Mouse (Mus musculus) gastrocnemius, adult 2 months (tissue): Measurements from ENCODE around the gene Vkorc1l1. TPM values are rescaled to one million over a fixed set of nuclear protein-coding genes. Genes with fewer than 3 reads are reported as not detected.
"Not testable (repeated sequence)": the region's sequence is repeated elsewhere in the genome, so short reads cannot be mapped to it uniquely, and the experiment has no call there.

ENCODE experiments used
- DNase-seq: peaks from one replicate; pipeline ENCODE4 v3.0.0; 2022
- H3K27ac ChIP-seq: fragments of 200-600 bp; 2 replicates; pipeline ENCODE4 v1.8.1; 2022; ENCODE audit warnings: mild to moderate bottlenecking
- H3K4me3 ChIP-seq: fragments of 200-600 bp; 2 replicates; pipeline ENCODE4 v1.8.1; 2022; ENCODE audit warnings: mild to moderate bottlenecking, moderate library complexity
- CTCF ChIP-seq: fragments of 200-600 bp; IDR thresholded peaks from 2 replicates; pipeline ENCODE4 v1.8.1; 2022; ENCODE audit warnings: antibody characterized with exemption, mild to moderate bottlenecking, moderate library complexity
- intact Hi-C: fragments of 180-260 bp; cut with DNase I; formaldehyde crosslinking; loops from one replicate; pipeline ENCODE4 v1.15.1; 2025
- long read RNA-seq, 2 experiments: library from polyadenylated mRNA; stranded (forward); transcript quantifications; one replicate each; pipeline ENCODE4 v2.0.0; 2021
- total RNA-seq, 2 experiments: library from RNA; stranded (reverse); gene quantifications; 2 replicates each; pipeline ENCODE4 v1.2.3; 2021

Gene Vkorc1l1
- total RNA-seq, result 10 to 100 TPM; 21.4 to 22.9 TPM
- long read RNA-seq, experiment 1, full-length matches to known transcripts, result 34 of 39 reads
- long read RNA-seq, experiment 1, partial matches to known transcripts, result 0 of 39 reads
- long read RNA-seq, experiment 1, other reads (novel, unspliced or antisense), result 5 of 39 reads
- long read RNA-seq, experiment 2, full-length matches to known transcripts, result 40 of 48 reads
- long read RNA-seq, experiment 2, partial matches to known transcripts, result 0 of 48 reads
- long read RNA-seq, experiment 2, other reads (novel, unspliced or antisense), result 8 of 48 reads

GRCm38 (mm10) chr5:129941495-129942045 lies at the start of gene Vkorc1l1:
TSS of gene Vkorc1l1 (plus strand) at chr5:129941970.
- TF ChIP-seq CTCF, result no peak
- DNase-seq, result peak; percentile 99
- intact Hi-C loops, result no loop called here

GRCm38 (mm10) chr5:129895198-129896088 lies 46.3 kb upstream of the Vkorc1l1 start, which contains the start of gene Zbed5:
TSS of gene Zbed5 (plus strand) at chr5:129895723.
- peak; percentile 89 for DNase-seq
- intact Hi-C loops, result loop anchor here (5.0 kb wide), 1 partner anchor 42 kb away; no protein-coding TSS in a partner anchor
- H3K4me3 ChIP-seq, result peak within 1 kb of the TSS; percentile 87
- H3K27ac ChIP-seq, result peak within 1 kb of the TSS; percentile 64
- no peak for TF ChIP-seq CTCF

More at GRCm38 (mm10) chr5:129941495-129942045, at the start of gene Vkorc1l1:
- Histone ChIP-seq H3K4me3 (peak within 1 kb of the TSS; percentile 93), H3K27ac (peak within 1 kb of the TSS; percentile 89)

GRCm38 (mm10) chr5:129898449-129898848 lies 43.3 kb upstream of the Vkorc1l1 start, which contains the start of gene Phkg1:
TSS of gene Phkg1 (minus strand) at chr5:129898549.
- no peak for TF ChIP-seq CTCF
- Histone ChIP-seq H3K27ac (no peak within 1 kb of the TSS), H3K4me3 (no peak within 1 kb of the TSS)
- DNase-seq, result no peak
- intact Hi-C loops, result loop anchor here (5.0 kb wide), 1 partner anchor 39 kb away; no protein-coding TSS in a partner anchor

- peak overlapping the region; percentile 94 for H3K27ac ChIP-seq
- DNase-seq, result no peak
- intact Hi-C loops, result loop anchor here (5.0 kb wide), 1 partner anchor 95 kb away; the partner anchor contains the start of gene Gusb
These were observed 34.0 kb upstream of the Vkorc1l1 start for GRCm38 (mm10) chr5:129907775-129908174.

GRCm38 (mm10) chr5:129908242-129908965 lies 33.4 kb upstream of the Vkorc1l1 start, which contains the start of gene Nupr1l:
TSS of gene Nupr1l (plus strand) at chr5:129908540.
- Histone ChIP-seq H3K27ac (peak within 1 kb of the TSS; percentile 94), H3K4me3 (peak within 1 kb of the TSS; percentile 81)
- TF ChIP-seq CTCF, result peak; percentile 44
- DNase-seq, result peak; percentile 93
- intact Hi-C loops, result loop anchor here (5.0 kb wide), 1 partner anchor 94 kb away; the partner anchor contains the start of gene Gusb

More at GRCm38 (mm10) chr5:129907775-129908174, 34.0 kb upstream of the Vkorc1l1 start:
- no peak for TF ChIP-seq CTCF
- H3K4me3 ChIP-seq, result peak overlapping the region; percentile 81

GRCm38 (mm10) chr5:129909147-129909546 lies 32.6 kb upstream of the Vkorc1l1 start:
- intact Hi-C loops, result loop anchor here (5.0 kb wide), 1 partner anchor 93 kb away; the partner anchor contains the start of gene Gusb
- H3K4me3 ChIP-seq, result peak overlapping the region; percentile 81
- no peak for TF ChIP-seq CTCF
- H3K27ac ChIP-seq, result peak overlapping the region; percentile 94
- DNase-seq, result no peak

GRCm38 (mm10) chr5:129909591-129909990 lies 32.2 kb upstream of the Vkorc1l1 start:
- TF ChIP-seq CTCF, result no peak
- intact Hi-C loops, result loop anchor here (5.0 kb wide), 1 partner anchor 93 kb away; the partner anchor contains the start of gene Gusb
- DNase-seq, result no peak
- H3K4me3 ChIP-seq, result no peak overlapping the region
- H3K27ac ChIP-seq, result no peak overlapping the region

GRCm38 (mm10) chr5:129914024-129914423 lies 27.7 kb upstream of the Vkorc1l1 start:
- intact Hi-C loops, result loop anchor here (10.0 kb wide), 1 partner anchor 231 kb away; the partner anchor contains the start of gene Kctd7
- Histone ChIP-seq H3K27ac (no peak overlapping the region), H3K4me3 (no peak overlapping the region)
- DNase-seq, result peak; percentile 31
- TF ChIP-seq CTCF, result peak; percentile 61

- H3K4me3 ChIP-seq, DNase-seq, H3K27ac ChIP-seq: not testable (repeated sequence)
- intact Hi-C loops, result loop anchor here (10.0 kb wide), 1 partner anchor 229 kb away; the partner anchor contains the start of gene Kctd7
These were observed 26.3 kb upstream of the Vkorc1l1 start for GRCm38 (mm10) chr5:129915491-129915890.

GRCm38 (mm10) chr5:129918065-129918651 lies 23.6 kb upstream of the Vkorc1l1 start:
- DNase-seq, result no peak
- H3K27ac ChIP-seq, result no peak overlapping the region
- no peak overlapping the region for H3K4me3 ChIP-seq
- intact Hi-C loops, result loop anchor here (10.0 kb wide), 1 partner anchor 227 kb away; the partner anchor contains the start of gene Kctd7
- TF ChIP-seq CTCF, result no peak

- Histone ChIP-seq H3K4me3 (no peak overlapping the region), H3K27ac (no peak overlapping the region)
- TF ChIP-seq CTCF, result no peak
- DNase-seq, result no peak
- intact Hi-C loops, result loop anchor here (10.0 kb wide), 1 partner anchor 226 kb away; the partner anchor contains the start of gene Kctd7
These were observed 23.0 kb upstream of the Vkorc1l1 start for GRCm38 (mm10) chr5:129918752-129919151.
